Mouse (Mus musculus): ENCODE measurements around the gene Rbbp8nl.

GRCm38 (mm10) chr2:180276385-180276784, 13.3 kb downstream of the Rbbp8nl start:
- no peak for TF ChIP-seq GATA1 (IDR thresholded peaks at IDR 0.05; ENCODE audit: low read length)
- TF ChIP-seq TAL1 (IDR thresholded peaks at IDR 0.05; ENCODE audit: low read length) = no peak
